Mouse (Mus musculus): ENCODE measurements at regions not wholly inside any gene's neighbourhood (a gene's known extent, or its start where the extent isn't known, plus 50 kb on each side); places are given as distances from the start of the nearest gene placed in this dataset.

GRCm38 (mm10) chr6:99800919-99801318 lies 74.7 kb upstream of the Prok2 start:
- no peak for TF ChIP-seq MAFK (IDR thresholded peaks at IDR 0.05; ENCODE audit: insufficient read depth, low read depth, low read length)
- TF ChIP-seq ZC3H11A (IDR thresholded peaks at IDR 0.05; ENCODE audit: borderline replicate concordance, low read depth, low read length): no peak
- no peak for TF ChIP-seq HCFC1 (IDR thresholded peaks at IDR 0.05; ENCODE audit: borderline replicate concordance, insufficient read depth, low read length)
- TF ChIP-seq ZNF384 (IDR thresholded peaks at IDR 0.05; ENCODE audit: low read depth, low read length): no peak
- TF ChIP-seq CHD2 (IDR thresholded peaks at IDR 0.05; ENCODE audit: low read depth, low read length): no peak
- no peaks in the 10 kb centered on the region for H3K4me1 ChIP-seq (ENCODE audit: control insufficient read depth in 2 of 2, insufficient read depth in 2 of 2, low read length in 2 of 2, poor library complexity in 1 of 2)
- in situ Hi-C loops (cut with MboI; ENCODE audit: low sequenced_read_pairs in 2 of 2, unreplicated experiment in 2 of 2): no loop called here
- no peak overlapping the region for H3K27ac ChIP-seq (ENCODE audit: insufficient read depth, low read depth, low read length, poor library complexity, severe bottlenecking)
- DNase-seq (ENCODE audit: low read depth, low spot score): no peak
- H3K36me3 ChIP-seq (ENCODE audit: control insufficient read depth, insufficient read depth, low read length, poor library complexity, severe bottlenecking): no peaks in the 10 kb centered on the region
- H3K4me3 ChIP-seq (ENCODE audit: insufficient read depth in 1 of 2, low read depth in 1 of 2, low read length in 2 of 2, poor library complexity in 1 of 2, severe bottlenecking in 1 of 2): no peak overlapping the region
- no peak overlapping the region for H3K9ac ChIP-seq (ENCODE audit: insufficient read depth, low read depth, low read length, poor library complexity, severe bottlenecking)
- no peaks in the 10 kb centered on the region for H3K9me3 ChIP-seq (ENCODE audit: control insufficient read depth, insufficient read depth, low read depth, low read length)

GRCm38 (mm10) chr6:99800324-99800723 lies 74.1 kb upstream of the Prok2 start:
- TF ChIP-seq CHD2 (IDR thresholded peaks at IDR 0.05; ENCODE audit: low read depth, low read length) (no peak), ZC3H11A (IDR thresholded peaks at IDR 0.05; ENCODE audit: borderline replicate concordance, low read depth, low read length) (no peak), HCFC1 (IDR thresholded peaks at IDR 0.05; ENCODE audit: borderline replicate concordance, insufficient read depth, low read length) (no peak), MAFK (IDR thresholded peaks at IDR 0.05; ENCODE audit: insufficient read depth, low read depth, low read length) (no peak), ZNF384 (IDR thresholded peaks at IDR 0.05; ENCODE audit: low read depth, low read length) (no peak)
- DNase-seq (ENCODE audit: low read depth, low spot score): no peak
- no peaks in the 10 kb centered on the region for H3K4me1 ChIP-seq (ENCODE audit: control insufficient read depth in 2 of 2, insufficient read depth in 2 of 2, low read length in 2 of 2, poor library complexity in 1 of 2)
- in situ Hi-C loops (cut with MboI; ENCODE audit: low sequenced_read_pairs in 2 of 2, unreplicated experiment in 2 of 2): no loop called here
- H3K9me3 ChIP-seq (ENCODE audit: control insufficient read depth, insufficient read depth, low read depth, low read length): no peaks in the 10 kb centered on the region
- no peak overlapping the region for H3K4me3 ChIP-seq (ENCODE audit: insufficient read depth in 1 of 2, low read depth in 1 of 2, low read length in 2 of 2, poor library complexity in 1 of 2, severe bottlenecking in 1 of 2)
- no peak overlapping the region for H3K9ac ChIP-seq (ENCODE audit: insufficient read depth, low read depth, low read length, poor library complexity, severe bottlenecking)
- no peak overlapping the region for H3K27ac ChIP-seq (ENCODE audit: insufficient read depth, low read depth, low read length, poor library complexity, severe bottlenecking)
- no peaks in the 10 kb centered on the region for H3K36me3 ChIP-seq (ENCODE audit: control insufficient read depth, insufficient read depth, low read length, poor library complexity, severe bottlenecking)

DNA sequence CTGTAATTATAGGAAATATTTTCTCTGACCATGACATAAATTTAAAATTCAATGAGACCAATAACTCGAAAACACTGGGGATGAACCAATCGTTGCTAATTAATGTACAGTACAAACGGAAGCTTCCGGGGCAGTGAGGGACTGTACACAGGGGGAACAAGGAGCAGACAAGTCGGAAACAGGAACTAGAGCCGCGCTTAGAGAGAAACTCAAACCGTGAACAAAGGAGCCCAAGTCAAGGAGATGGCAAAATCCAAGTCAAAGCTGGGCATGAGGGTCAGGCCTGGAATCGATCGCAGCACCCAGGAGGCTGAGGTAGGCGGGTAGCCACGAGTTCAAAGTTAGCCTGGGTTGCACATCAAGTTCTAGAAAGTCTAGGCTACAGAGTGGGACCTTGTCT lies 70.2 kb upstream of the Prok2 start:
- H3K4me3 ChIP-seq (ENCODE audit: insufficient read depth in 1 of 2, low read depth in 1 of 2, low read length in 2 of 2, poor library complexity in 1 of 2, severe bottlenecking in 1 of 2): no peak overlapping the region
- no peak for DNase-seq (ENCODE audit: low read depth, low spot score)
- no peaks in the 10 kb centered on the region for H3K36me3 ChIP-seq (ENCODE audit: control insufficient read depth, insufficient read depth, low read length, poor library complexity, severe bottlenecking)
- in situ Hi-C loops (cut with MboI; ENCODE audit: low sequenced_read_pairs in 2 of 2, unreplicated experiment in 2 of 2): no loop called here
- H3K4me1 ChIP-seq (ENCODE audit: control insufficient read depth in 2 of 2, insufficient read depth in 2 of 2, low read length in 2 of 2, poor library complexity in 1 of 2): peaks cover 0 to 5% of the 10 kb centered on the region in 2 experiments; a peak in 1 of 4 replicates
- H3K9ac ChIP-seq (ENCODE audit: insufficient read depth, low read depth, low read length, poor library complexity, severe bottlenecking): no peak overlapping the region
- TF ChIP-seq ZNF384 (IDR thresholded peaks at IDR 0.05; ENCODE audit: low read depth, low read length) (no peak), MAFK (IDR thresholded peaks at IDR 0.05; ENCODE audit: insufficient read depth, low read depth, low read length) (no peak), ZC3H11A (IDR thresholded peaks at IDR 0.05; ENCODE audit: borderline replicate concordance, low read depth, low read length) (no peak), CHD2 (IDR thresholded peaks at IDR 0.05; ENCODE audit: low read depth, low read length) (no peak), HCFC1 (IDR thresholded peaks at IDR 0.05; ENCODE audit: borderline replicate concordance, insufficient read depth, low read length) (no peak)
- no peak overlapping the region for H3K27ac ChIP-seq (ENCODE audit: insufficient read depth, low read depth, low read length, poor library complexity, severe bottlenecking)
- H3K9me3 ChIP-seq (ENCODE audit: control insufficient read depth, insufficient read depth, low read depth, low read length): no peaks in the 10 kb centered on the region

- Histone ChIP-seq H3K9ac (ENCODE audit: insufficient read depth, low read depth, low read length, poor library complexity, severe bottlenecking) (no peak overlapping the region), H3K36me3 (ENCODE audit: control insufficient read depth, insufficient read depth, low read length, poor library complexity, severe bottlenecking) (no peaks in the 10 kb centered on the region), H3K4me1 (ENCODE audit: control insufficient read depth in 2 of 2, insufficient read depth in 2 of 2, low read length in 2 of 2, poor library complexity in 1 of 2) (peaks cover 0 to 5% of the 10 kb centered on the region in 2 experiments; a peak in 1 of 4 replicates), H3K27ac (ENCODE audit: insufficient read depth, low read depth, low read length, poor library complexity, severe bottlenecking) (no peak overlapping the region), H3K4me3 (ENCODE audit: insufficient read depth in 1 of 2, low read depth in 1 of 2, low read length in 2 of 2, poor library complexity in 1 of 2, severe bottlenecking in 1 of 2) (no peak overlapping the region), H3K9me3 (ENCODE audit: control insufficient read depth, insufficient read depth, low read depth, low read length) (no peaks in the 10 kb centered on the region)
- no peak for DNase-seq (ENCODE audit: low read depth, low spot score)
- in situ Hi-C loops (cut with MboI; ENCODE audit: low sequenced_read_pairs in 2 of 2, unreplicated experiment in 2 of 2): no loop called here
- TF ChIP-seq ZC3H11A (IDR thresholded peaks at IDR 0.05; ENCODE audit: borderline replicate concordance, low read depth, low read length): no peak
- TF ChIP-seq ZNF384 (IDR thresholded peaks at IDR 0.05; ENCODE audit: low read depth, low read length): no peak
- TF ChIP-seq HCFC1 (IDR thresholded peaks at IDR 0.05; ENCODE audit: borderline replicate concordance, insufficient read depth, low read length): no peak
- no peak for TF ChIP-seq MAFK (IDR thresholded peaks at IDR 0.05; ENCODE audit: insufficient read depth, low read depth, low read length)
- TF ChIP-seq CHD2 (IDR thresholded peaks at IDR 0.05; ENCODE audit: low read depth, low read length): no peak
Observed at GRCm38 (mm10) chr6:99793546-99793945, 67.4 kb upstream of the Prok2 start.

DNA sequence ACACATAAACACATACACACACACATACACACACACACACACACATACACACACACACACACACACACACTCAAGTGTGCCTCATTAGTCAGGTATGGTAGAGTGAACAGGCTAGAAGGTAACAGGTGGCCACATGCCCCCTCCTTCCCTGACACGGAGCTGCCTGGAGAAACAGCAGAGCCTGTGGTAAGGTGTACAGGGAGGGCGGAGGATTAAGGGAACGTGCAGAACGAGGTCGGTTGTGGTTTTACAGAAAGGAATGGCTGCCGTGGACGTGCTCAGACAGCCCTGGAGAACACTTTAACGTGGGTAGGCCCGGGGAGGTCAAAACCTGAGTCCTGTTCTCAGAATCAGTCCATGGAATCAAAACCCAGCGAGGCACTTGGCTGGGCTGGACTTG lies 66.2 kb upstream of the Prok2 start:
- DNase-seq (ENCODE audit: low read depth, low spot score): no peak
- no peak overlapping the region for H3K27ac ChIP-seq (ENCODE audit: insufficient read depth, low read depth, low read length, poor library complexity, severe bottlenecking)
- in situ Hi-C loops (cut with MboI; ENCODE audit: low sequenced_read_pairs in 2 of 2, unreplicated experiment in 2 of 2): no loop called here
- TF ChIP-seq ZNF384 (IDR thresholded peaks at IDR 0.05; ENCODE audit: low read depth, low read length): no peak
- TF ChIP-seq HCFC1 (IDR thresholded peaks at IDR 0.05; ENCODE audit: borderline replicate concordance, insufficient read depth, low read length): no peak
- TF ChIP-seq MAFK (IDR thresholded peaks at IDR 0.05; ENCODE audit: insufficient read depth, low read depth, low read length): no peak
- TF ChIP-seq CHD2 (IDR thresholded peaks at IDR 0.05; ENCODE audit: low read depth, low read length): no peak
- no peak for TF ChIP-seq ZC3H11A (IDR thresholded peaks at IDR 0.05; ENCODE audit: borderline replicate concordance, low read depth, low read length)
- H3K36me3 ChIP-seq (ENCODE audit: control insufficient read depth, insufficient read depth, low read length, poor library complexity, severe bottlenecking): no peaks in the 10 kb centered on the region
- H3K9me3 ChIP-seq (ENCODE audit: control insufficient read depth, insufficient read depth, low read depth, low read length): no peaks in the 10 kb centered on the region
- H3K9ac ChIP-seq (ENCODE audit: insufficient read depth, low read depth, low read length, poor library complexity, severe bottlenecking): no peak overlapping the region
- H3K4me3 ChIP-seq (ENCODE audit: insufficient read depth in 1 of 2, low read depth in 1 of 2, low read length in 2 of 2, poor library complexity in 1 of 2, severe bottlenecking in 1 of 2): no peak overlapping the region
- peaks cover 0 to 5% of the 10 kb centered on the region in 2 experiments; a peak in 1 of 4 replicates for H3K4me1 ChIP-seq (ENCODE audit: control insufficient read depth in 2 of 2, insufficient read depth in 2 of 2, low read length in 2 of 2, poor library complexity in 1 of 2)
